8 mouse cellular contexts compared by ENCODE assay signal in genomic region chr9:107628721-107629410, GRCm38 (mm10). TPM values are rescaled to one million over a fixed set of nuclear protein-coding genes. Genes with fewer than 3 reads are reported as not detected.
A peak's percentile ranks its signal among the peaks of the same experiment; 100 is the strongest.
DNase-seq lines count a peak whose midpoint lies in the region; ATAC-seq and TF ChIP-seq lines count a peak whose summit lies in the region.

No protein-coding gene starts in this region.

- no peak for ATAC-seq in forebrain, embryonic 13.5 days
- no peak for ATAC-seq in hindbrain, postnatal 0 days
- ATAC-seq in liver, embryonic 13.5 days (ENCODE audit: low read depth): no peak
- ATAC-seq in neural tube, embryonic 15.5 days (ENCODE audit: low FRiP score): no peak
- no peak for ATAC-seq in megakaryocyte-erythroid progenitor cell, adult 5-6 weeks (replicated peaks; ENCODE audit: low FRiP score, low TSS enrichment, poor library complexity, severe bottlenecking)

- peak overlapping the region; percentile 99 for H3K4me2 ChIP-seq in forebrain, embryonic 13.5 days
- H3K4me2 ChIP-seq in hindbrain, postnatal 0 days (ENCODE audit: low read depth, low read length): peak overlapping the region; percentile 39
- H3K4me2 ChIP-seq in liver, embryonic 13.5 days: peak overlapping the region; percentile 49
- H3K4me2 ChIP-seq in neural tube, embryonic 15.5 days: peak overlapping the region; percentile 44

- H3K27me3 ChIP-seq in forebrain, embryonic 13.5 days: no peaks in the 10 kb centered on the region
- no peaks in the 10 kb centered on the region for H3K27me3 ChIP-seq in hindbrain, postnatal 0 days (ENCODE audit: insufficient read depth, low read length)
- H3K27me3 ChIP-seq in liver, embryonic 13.5 days: no peaks in the 10 kb centered on the region
- no peaks in the 10 kb centered on the region for H3K27me3 ChIP-seq in neural tube, embryonic 15.5 days (replicated peaks)

- H3K4me3 ChIP-seq in left cerebral cortex, adult 2 months: no peak overlapping the region
- H3K4me3 ChIP-seq in forebrain, embryonic 13.5 days: peak overlapping the region; percentile 26; the same call in 1 of the 2 replicates
- H3K4me3 ChIP-seq in hindbrain, postnatal 0 days (ENCODE audit: low read length): no peak overlapping the region
- H3K4me3 ChIP-seq in liver, embryonic 13.5 days (replicated peaks): no peak overlapping the region; the same call in 1 of the 2 replicates
- 0 out of 2 replicates have a peak overlapping the region, but pooled peaks have one; percentile 4 for H3K4me3 ChIP-seq in neural tube, embryonic 15.5 days (replicated peaks)

- peaks cover 19% of the 10 kb centered on the region for H3K36me3 ChIP-seq in forebrain, embryonic 13.5 days (ENCODE audit: poor library complexity, severe bottlenecking)
- H3K36me3 ChIP-seq in hindbrain, postnatal 0 days (ENCODE audit: insufficient read depth, low read length): no peaks in the 10 kb centered on the region
- H3K36me3 ChIP-seq in liver, embryonic 13.5 days: peaks cover 53% of the 10 kb centered on the region
- no peaks in the 10 kb centered on the region for H3K36me3 ChIP-seq in neural tube, embryonic 15.5 days

- peak overlapping the region; percentile 79 for H3K27ac ChIP-seq in left cerebral cortex, adult 2 months
- peak overlapping the region; percentile 99 for H3K27ac ChIP-seq in forebrain, embryonic 13.5 days
- H3K27ac ChIP-seq in hindbrain, postnatal 0 days: peak overlapping the region; percentile 93
- H3K27ac ChIP-seq in liver, embryonic 13.5 days: peak overlapping the region; percentile 94
- H3K27ac ChIP-seq in neural tube, embryonic 15.5 days (replicated peaks): peak overlapping the region; percentile 89

- TF ChIP-seq CTCF in left cerebral cortex, adult 2 months (IDR thresholded peaks at IDR 0.05): no peak
- no peak for TF ChIP-seq CTCF in hindbrain, postnatal 0 days (IDR thresholded peaks at IDR 0.05; ENCODE audit: low read depth)

- 37% methylated on average over 14 of the region's 15 CpGs for WGBS in forebrain, embryonic 13.5 days
- WGBS in hindbrain, postnatal 0 days: 38% methylated on average over 15 of the region's 15 CpGs
- WGBS in liver, embryonic 13.5 days (ENCODE audit: insufficient replicate concordance): 51% methylated on average over 15 of the region's 15 CpGs
- 35% methylated on average over 14 of the region's 15 CpGs for WGBS in neural tube, embryonic 15.5 days

- H3K9me3 ChIP-seq in forebrain, embryonic 13.5 days (replicated peaks): no peaks in the 10 kb centered on the region
- no peaks in the 10 kb centered on the region for H3K9me3 ChIP-seq in hindbrain, postnatal 0 days (ENCODE audit: low read length)
- H3K9me3 ChIP-seq in liver, embryonic 13.5 days (replicated peaks): no peaks in the 10 kb centered on the region
- no peaks in the 10 kb centered on the region for H3K9me3 ChIP-seq in neural tube, embryonic 15.5 days (replicated peaks)

- H3K9ac ChIP-seq in forebrain, embryonic 13.5 days: peak overlapping the region; percentile 67
- peak overlapping the region; percentile 14; the same call in 1 of the 2 replicates for H3K9ac ChIP-seq in hindbrain, postnatal 0 days (replicated peaks; ENCODE audit: low read length)
- peak overlapping the region; percentile 51 for H3K9ac ChIP-seq in liver, embryonic 13.5 days
- peak overlapping the region; percentile 40 for H3K9ac ChIP-seq in neural tube, embryonic 15.5 days (replicated peaks)

- H3K4me1 ChIP-seq in forebrain, embryonic 13.5 days: peaks cover 96% of the 10 kb centered on the region
- peaks cover 61% of the 10 kb centered on the region for H3K4me1 ChIP-seq in hindbrain, postnatal 0 days (ENCODE audit: insufficient read depth, low read length)
- peaks cover 100% of the 10 kb centered on the region for H3K4me1 ChIP-seq in liver, embryonic 13.5 days (replicated peaks)
- H3K4me1 ChIP-seq in neural tube, embryonic 15.5 days: peaks cover 94% of the 10 kb centered on the region

- intact Hi-C loops in left cerebral cortex, adult 2 months (cut with DNase I): no loop called here

- DNase-seq in left cerebral cortex, adult 2 months (ENCODE audit: extremely low spot score in 1 of 2, low spot score in 2 of 2): no peak
- DNase-seq in left cerebral cortex, adult 18-20 months (ENCODE audit: low spot score in 2 of 2): no peak
- no peak for DNase-seq in hindbrain, postnatal 0 days (ENCODE audit: low spot score)
- DNase-seq in liver, embryonic 13.5 days: no peak
- DNase-seq in thymus, postnatal 10 days (ENCODE audit: low spot score in 2 of 2): no peak

RNA-seq across cellular contexts. Expression of gene Gnai2, which starts 6.3 kb away (rescaled TPM):
- total RNA-seq in left cerebral cortex, adult 2 months (2021): 100 to 1,000 TPM; 201 to 213 TPM
- total RNA-seq in left cerebral cortex, adult 18-20 months (2021): 100 to 1,000 TPM; 222 to 239 TPM
- 397 and 426 TPM in 2 replicates for polyA plus RNA-seq in forebrain, embryonic 13.5 days (2015; fragmentation: Nextera tagmentation; extraction: Ambion mirVana)
- total RNA-seq in hindbrain, postnatal 0 days (2014; rRNA removed): 334 and 369 TPM in 2 replicates
- 275 and 287 TPM in 2 replicates for polyA plus RNA-seq in hindbrain, postnatal 0 days (2015; fragmentation: Nextera tagmentation; extraction: Ambion mirVana)
- 144 and 163 TPM in 2 replicates for polyA plus RNA-seq in liver, embryonic 13.5 days (2015; fragmentation: Nextera tagmentation; extraction: Ambion mirVana)
- polyA plus RNA-seq in neural tube, embryonic 15.5 days (2015; fragmentation: Nextera tagmentation; extraction: Ambion mirVana): 262 and 325 TPM in 2 replicates
- 204 and 225 TPM in 2 replicates for total RNA-seq in megakaryocyte-erythroid progenitor cell, adult 5-6 weeks (2014; fragmentation: Nextera tagmentation)
- 215 and 228 TPM in 2 replicates for total RNA-seq in megakaryocyte-erythroid progenitor cell, adult 5-6 weeks (2017)

RNA-seq across cellular contexts. Expression of gene Sema3b, which starts 19.8 kb away (rescaled TPM):
- 1 to 10 TPM; 3.3 to 4.1 TPM for total RNA-seq in left cerebral cortex, adult 2 months (2021)
- total RNA-seq in left cerebral cortex, adult 18-20 months (2021): 1 to 10 TPM; 3.5 to 4.5 TPM
- polyA plus RNA-seq in forebrain, embryonic 13.5 days (2015; fragmentation: Nextera tagmentation; extraction: Ambion mirVana): 1.8 and 2.0 TPM in 2 replicates
- 11.2 and 14.6 TPM in 2 replicates for total RNA-seq in hindbrain, postnatal 0 days (2014; rRNA removed)
- 8.3 and 9.0 TPM in 2 replicates for polyA plus RNA-seq in hindbrain, postnatal 0 days (2015; fragmentation: Nextera tagmentation; extraction: Ambion mirVana)
- polyA plus RNA-seq in liver, embryonic 13.5 days (2015; fragmentation: Nextera tagmentation; extraction: Ambion mirVana): 0.22 and 0.34 TPM in 2 replicates
- polyA plus RNA-seq in neural tube, embryonic 15.5 days (2015; fragmentation: Nextera tagmentation; extraction: Ambion mirVana): 6.6 and 9.7 TPM in 2 replicates
- total RNA-seq in megakaryocyte-erythroid progenitor cell, adult 5-6 weeks (2014; fragmentation: Nextera tagmentation): 0.50 TPM in 1 of 2 replicates, not detected in the other
- not detected in 2 replicates for total RNA-seq in megakaryocyte-erythroid progenitor cell, adult 5-6 weeks (2017)

RNA-seq across cellular contexts. Expression of gene Slc38a3, which starts 40.5 kb away (rescaled TPM):
- total RNA-seq in left cerebral cortex, adult 2 months (2021): 10 to 100 TPM; 74.7 to 76.2 TPM
- total RNA-seq in left cerebral cortex, adult 18-20 months (2021): 10 to 100 TPM; 66.6 to 84.4 TPM
- 14.3 and 14.6 TPM in 2 replicates for polyA plus RNA-seq in forebrain, embryonic 13.5 days (2015; fragmentation: Nextera tagmentation; extraction: Ambion mirVana)
- 102 and 134 TPM in 2 replicates for total RNA-seq in hindbrain, postnatal 0 days (2014; rRNA removed)
- polyA plus RNA-seq in hindbrain, postnatal 0 days (2015; fragmentation: Nextera tagmentation; extraction: Ambion mirVana): 52.1 and 54.5 TPM in 2 replicates
- polyA plus RNA-seq in liver, embryonic 13.5 days (2015; fragmentation: Nextera tagmentation; extraction: Ambion mirVana): 5.4 and 5.9 TPM in 2 replicates
- 35.1 and 35.4 TPM in 2 replicates for polyA plus RNA-seq in neural tube, embryonic 15.5 days (2015; fragmentation: Nextera tagmentation; extraction: Ambion mirVana)
- total RNA-seq in megakaryocyte-erythroid progenitor cell, adult 5-6 weeks (2014; fragmentation: Nextera tagmentation): not detected in 2 replicates
- total RNA-seq in megakaryocyte-erythroid progenitor cell, adult 5-6 weeks (2017): not detected in 2 replicates

RNA-seq across cellular contexts. Expression of gene Ifrd2, which starts 41.4 kb away (rescaled TPM):
- 10 to 100 TPM; 10.5 to 10.9 TPM for total RNA-seq in left cerebral cortex, adult 2 months (2021)
- 10 to 100 TPM; 11.3 to 11.9 TPM for total RNA-seq in left cerebral cortex, adult 18-20 months (2021)
- 15.4 and 20.8 TPM in 2 replicates for polyA plus RNA-seq in forebrain, embryonic 13.5 days (2015; fragmentation: Nextera tagmentation; extraction: Ambion mirVana)
- 7.6 and 10.9 TPM in 2 replicates for total RNA-seq in hindbrain, postnatal 0 days (2014; rRNA removed)
- 9.0 and 9.3 TPM in 2 replicates for polyA plus RNA-seq in hindbrain, postnatal 0 days (2015; fragmentation: Nextera tagmentation; extraction: Ambion mirVana)
- 167 and 175 TPM in 2 replicates for polyA plus RNA-seq in liver, embryonic 13.5 days (2015; fragmentation: Nextera tagmentation; extraction: Ambion mirVana)
- 14.4 and 25.2 TPM in 2 replicates for polyA plus RNA-seq in neural tube, embryonic 15.5 days (2015; fragmentation: Nextera tagmentation; extraction: Ambion mirVana)
- 226 and 251 TPM in 2 replicates for total RNA-seq in megakaryocyte-erythroid progenitor cell, adult 5-6 weeks (2014; fragmentation: Nextera tagmentation)
- total RNA-seq in megakaryocyte-erythroid progenitor cell, adult 5-6 weeks (2017): 103 and 192 TPM in 2 replicates

RNA-seq across cellular contexts. Expression of gene Hyal3, which starts 48.2 kb away (rescaled TPM):
- total RNA-seq in left cerebral cortex, adult 2 months (2021): 1 to 10 TPM in 1 of 2 experiments, under 1 TPM in 1; 0.97 to 1.2 TPM
- 1 to 10 TPM; 1.6 TPM for total RNA-seq in left cerebral cortex, adult 18-20 months (2021)
- polyA plus RNA-seq in forebrain, embryonic 13.5 days (2015; fragmentation: Nextera tagmentation; extraction: Ambion mirVana): 1.1 and 1.5 TPM in 2 replicates
- 3.3 and 4.9 TPM in 2 replicates for total RNA-seq in hindbrain, postnatal 0 days (2014; rRNA removed)
- 1.7 and 1.9 TPM in 2 replicates for polyA plus RNA-seq in hindbrain, postnatal 0 days (2015; fragmentation: Nextera tagmentation; extraction: Ambion mirVana)
- 0.82 and 1.2 TPM in 2 replicates for polyA plus RNA-seq in liver, embryonic 13.5 days (2015; fragmentation: Nextera tagmentation; extraction: Ambion mirVana)
- polyA plus RNA-seq in neural tube, embryonic 15.5 days (2015; fragmentation: Nextera tagmentation; extraction: Ambion mirVana): 2.0 and 2.2 TPM in 2 replicates
- total RNA-seq in megakaryocyte-erythroid progenitor cell, adult 5-6 weeks (2014; fragmentation: Nextera tagmentation): 5.1 and 9.4 TPM in 2 replicates
- 0.61 and 3.3 TPM in 2 replicates for total RNA-seq in megakaryocyte-erythroid progenitor cell, adult 5-6 weeks (2017)

Comparison
In these comparisons a context has a peak if more than half of its experiments do, and no peak if none do; other contexts are left out.
1. H3K4me3 ChIP-seq: peak in forebrain, embryonic 13.5 days (single experiment) and neural tube, embryonic 15.5 days (single experiment); none in left cerebral cortex, adult 2 months (single experiment), hindbrain, postnatal 0 days (single experiment) and liver, embryonic 13.5 days (single experiment).
2. H3K4me2 ChIP-seq: peak in every context shown above with its lines; median percentile 99 in forebrain, embryonic 13.5 days; 49 in liver, embryonic 13.5 days; 44 in neural tube, embryonic 15.5 days; 39 in hindbrain, postnatal 0 days.
3. H3K9ac ChIP-seq: peak in every context shown above with its lines; median percentile 67 in forebrain, embryonic 13.5 days; 51 in liver, embryonic 13.5 days; 40 in neural tube, embryonic 15.5 days; 14 in hindbrain, postnatal 0 days.
4. RNA of gene Slc38a3, which starts 40.5 kb away (total RNA-seq): 102 to 134 TPM in hindbrain, postnatal 0 days, 66.6 to 84.4 TPM in left cerebral cortex, adult 18-20 months and 74.7 to 76.2 TPM in left cerebral cortex, adult 2 months; not detected in megakaryocyte-erythroid progenitor cell, adult 5-6 weeks; every median in the first group is over 10 times any median in the second.
5. Peak in every context shown above with its lines, with median percentiles within 50 percentile points of each other: H3K27ac ChIP-seq.